Mouse (Mus musculus) heart, embryonic 12.5 days (tissue): ENCODE results near the gene Aars2. TPM values are rescaled to one million over a fixed set of nuclear protein-coding genes. Genes with fewer than 3 reads are reported as not detected.
A peak's percentile ranks its signal among the peaks of the same experiment; 100 is the strongest.

Experiments
- ATAC-seq: fragments of 200-750 bp; cut with Nextera tagmentation; 2 replicates; pipeline ENCODE4 v1.8.0; 2017; ENCODE audit warnings: moderate TSS enrichment, moderate library complexity; ENCODE audit not compliant: insufficient number of reproducible peaks, low FRiP score
- H3K27ac ChIP-seq: fragments of 300-500 bp; sonication (generic); 2 replicates; pipeline ENCODE4 v1.5.1; 2016; ENCODE audit warnings: mild to moderate bottlenecking, moderate library complexity; ENCODE audit not compliant: poor library complexity, severe bottlenecking
- H3K27me3 ChIP-seq: fragments of 300-500 bp; sonication (generic); replicated peaks from 2 replicates; pipeline ENCODE4 v1.6.1; 2016; ENCODE audit warnings: mild to moderate bottlenecking, moderate library complexity
- H3K36me3 ChIP-seq: fragments of 300-500 bp; sonication (generic); 2 replicates; pipeline ENCODE4 v1.6.1; 2016; ENCODE audit warnings: mild to moderate bottlenecking, moderate library complexity
- H3K4me1 ChIP-seq: fragments of 300-500 bp; sonication (generic); replicated peaks from 2 replicates; pipeline ENCODE4 v1.6.1; 2016; ENCODE audit warnings: mild to moderate bottlenecking
- H3K4me2 ChIP-seq: fragments of 300-500 bp; sonication (generic); 2 replicates; pipeline ENCODE4 v1.6.1; 2016; ENCODE audit warnings: mild to moderate bottlenecking, moderate library complexity
- H3K4me3 ChIP-seq: fragments of 300-500 bp; sonication (generic); 2 replicates; pipeline ENCODE4 v1.5.1; 2016; ENCODE audit warnings: mild to moderate bottlenecking
- H3K9ac ChIP-seq: fragments of 300-500 bp; sonication (generic); 2 replicates; pipeline ENCODE4 v1.6.1; 2016; ENCODE audit warnings: mild to moderate bottlenecking, moderate library complexity
- H3K9me3 ChIP-seq: fragments of 300-500 bp; sonication (generic); replicated peaks from 2 replicates; pipeline ENCODE4 v1.6.1; 2016; ENCODE audit warnings: mild to moderate bottlenecking, moderate library complexity
- WGBS: fragments of 180-500 bp; shearing (Covaris S2); methylation state at CpG from one replicate; pipeline ENCODE4 v1.1.7; 2016; 5-methylcytosine and 5-hydroxymethylcytosine counted together
- polyA plus RNA-seq: library from polyadenylated mRNA; unstranded; fragments of >200 nt; fragmentation: Nextera tagmentation; extraction: Ambion mirVana; gene quantifications from 2 replicates; pipeline ENCODE4 v1.2.1, GENCODE M21; 2016

Gene Aars2
- polyA plus RNA-seq, 1 experiment from 2014 or later, result 25.3 TPM

- WGBS, result 22% methylated on average over 6 of the region's 6 CpGs
- Histone ChIP-seq H3K4me2 (no peak overlapping the region), H3K36me3 (no peaks in the 10 kb centered on the region), H3K4me1 (peaks cover 21% of the 10 kb centered on the region), H3K9ac (no peak overlapping the region), H3K27ac (no peak overlapping the region), H3K4me3 (no peak overlapping the region), H3K27me3 (peaks cover 99% of the 10 kb centered on the region), H3K9me3 (0 out of 2 replicates have a peak, but pooled peaks cover 3% of the 10 kb centered on the region)
- ATAC-seq, result no peak
These were observed 35.5 kb downstream of the Aars2 start for GRCm38 (mm10) chr17:45542129-45542528.

- no peak overlapping the region for H3K9ac ChIP-seq
- H3K36me3 ChIP-seq, result no peaks in the 10 kb centered on the region
- H3K27ac ChIP-seq, result no peak overlapping the region
- H3K4me1 ChIP-seq, result peaks cover 21% of the 10 kb centered on the region
- no peak overlapping the region for H3K4me2 ChIP-seq
- 0 out of 2 replicates have a peak, but pooled peaks cover 3% of the 10 kb centered on the region for H3K9me3 ChIP-seq
- peaks cover 99% of the 10 kb centered on the region for H3K27me3 ChIP-seq
- no peak for ATAC-seq
- H3K4me3 ChIP-seq, result no peak overlapping the region
- WGBS, result 75% methylated on average over 2 of the region's 2 CpGs
These were observed 36.1 kb downstream of the Aars2 start for GRCm38 (mm10) chr17:45542705-45543104.

GRCm38 (mm10) chr17:45543115-45543514 lies 36.5 kb downstream of the Aars2 start:
- H3K9me3 ChIP-seq, result 0 out of 2 replicates have a peak, but pooled peaks cover 3% of the 10 kb centered on the region
- no peaks in the 10 kb centered on the region for H3K36me3 ChIP-seq
- no peak overlapping the region for H3K4me2 ChIP-seq
- H3K4me3 ChIP-seq, result no peak overlapping the region
- 27% methylated on average over 1 of the region's 1 CpGs for WGBS
- no peak for ATAC-seq
- no peak overlapping the region for H3K27ac ChIP-seq
- H3K4me1 ChIP-seq, result peaks cover 21% of the 10 kb centered on the region
- H3K27me3 ChIP-seq, result peaks cover 99% of the 10 kb centered on the region
- no peak overlapping the region for H3K9ac ChIP-seq

DNA sequence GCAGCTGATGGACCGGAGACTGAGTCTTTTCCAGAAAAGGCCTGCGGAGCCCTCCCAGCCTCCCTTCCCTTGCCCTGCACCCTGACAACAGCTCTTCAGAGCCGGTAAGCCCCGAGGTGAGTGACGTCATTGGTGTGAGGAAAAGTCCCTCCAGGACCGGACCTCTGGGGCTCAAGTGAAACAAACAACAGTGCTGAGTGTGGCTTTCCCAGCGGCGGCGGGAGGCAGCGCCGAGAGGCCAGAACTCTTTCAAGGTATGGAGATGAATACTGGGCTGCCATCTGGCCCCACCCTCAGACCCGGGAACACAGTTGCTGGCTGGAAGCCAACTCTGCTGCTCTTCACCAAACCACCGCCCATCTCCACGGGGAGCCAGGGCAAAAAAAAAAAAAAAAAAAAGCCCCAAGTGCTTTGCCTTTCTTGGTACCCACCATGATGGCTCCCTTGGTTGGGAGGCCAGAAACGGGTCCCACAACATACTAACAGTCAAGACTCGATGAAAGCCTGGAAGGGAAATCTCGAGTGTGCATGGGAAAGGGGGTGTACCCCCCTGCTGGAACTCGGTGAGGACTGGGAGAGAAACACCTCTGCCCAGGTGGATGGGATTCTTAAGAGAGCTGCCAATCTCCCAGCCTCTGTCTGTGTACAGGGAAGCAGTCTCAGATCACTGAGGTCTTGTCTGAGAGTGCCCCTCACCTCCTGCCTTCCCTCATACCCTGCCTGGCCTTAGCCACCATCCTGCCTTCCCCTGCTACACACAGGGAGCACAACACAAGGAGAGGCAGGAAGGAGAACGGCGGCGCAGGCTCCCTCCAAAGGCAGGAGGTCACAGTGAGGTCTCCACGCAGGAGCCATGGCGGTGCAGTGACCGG lies 37.6 kb downstream of the Aars2 start:
- Histone ChIP-seq H3K4me2 (peak overlapping the region; percentile 68), H3K27me3 (peaks cover 99% of the 10 kb centered on the region), H3K9ac (no peak overlapping the region), H3K9me3 (no peaks in the 10 kb centered on the region), H3K4me3 (peak overlapping the region; percentile 30), H3K27ac (no peak overlapping the region), H3K4me1 (peaks cover 25% of the 10 kb centered on the region), H3K36me3 (no peaks in the 10 kb centered on the region)
- 4% methylated on average over 24 of the region's 24 CpGs for WGBS
- ATAC-seq, result no peak

DNA sequence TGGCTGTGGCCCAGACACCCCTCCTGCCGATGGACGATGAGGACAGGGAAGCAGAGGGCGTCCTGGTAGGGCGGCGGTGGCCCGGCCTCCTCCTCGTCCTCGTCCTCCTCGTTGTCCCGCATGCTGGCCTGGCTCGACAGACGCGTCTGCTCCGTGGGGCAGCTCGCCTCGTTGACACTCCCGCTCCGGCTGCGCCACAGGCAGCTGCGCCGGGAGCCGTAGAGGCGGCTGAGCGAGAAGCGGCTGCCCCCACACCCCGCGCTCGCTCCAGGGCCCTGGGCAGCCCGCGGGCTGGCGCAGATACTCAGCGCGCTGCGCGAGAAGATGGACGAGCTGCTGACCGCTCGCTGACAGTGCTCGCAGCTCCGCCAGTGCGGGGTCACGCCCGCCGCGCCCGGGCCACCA lies 38.2 kb downstream of the Aars2 start:
- 2% methylated on average over 46 of the region's 46 CpGs for WGBS
- ATAC-seq, result no peak
- no peak overlapping the region for H3K9ac ChIP-seq

DNA sequence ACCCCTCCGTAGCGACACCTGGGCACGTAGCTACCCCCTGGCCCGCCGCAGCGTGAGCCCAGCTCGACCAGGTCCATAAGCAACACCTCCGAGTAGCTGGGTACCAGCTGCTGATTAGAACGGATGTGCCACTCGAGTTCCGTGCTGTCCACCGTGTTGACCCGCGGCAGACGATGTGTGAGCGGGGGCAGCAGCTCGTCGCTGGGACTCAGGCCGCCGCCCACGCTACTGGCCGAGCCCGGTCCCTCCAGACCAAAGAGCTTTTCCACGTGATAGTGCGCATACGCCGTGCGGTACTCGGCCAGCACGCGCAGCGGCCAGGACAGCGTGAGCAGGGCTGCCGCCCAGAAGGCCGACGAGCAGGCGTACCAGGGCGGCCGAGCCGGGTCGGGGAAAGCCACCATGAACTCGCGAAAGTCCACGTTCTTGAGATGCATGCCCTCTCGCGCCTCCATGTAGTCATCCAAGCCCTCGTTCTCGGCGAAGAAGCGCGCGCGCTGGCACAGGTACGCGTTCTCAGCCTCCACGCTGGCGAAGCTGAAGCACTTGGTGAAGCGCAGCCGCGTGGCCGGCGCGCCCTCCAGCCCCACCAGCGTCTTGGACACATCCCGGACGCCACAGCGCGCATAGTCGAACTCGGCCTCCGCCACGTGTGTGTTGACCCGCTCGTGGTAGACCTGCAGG lies 38.8 kb downstream of the Aars2 start:
- H3K9ac ChIP-seq, result no peak overlapping the region; the same call in 1 of the 2 replicates

More for the DNA sequence above, 38.2 kb downstream of the Aars2 start:
- H3K9me3 ChIP-seq, result no peaks in the 10 kb centered on the region
- H3K4me3 ChIP-seq, result peak overlapping the region; percentile 30
- peaks cover 28% of the 10 kb centered on the region for H3K4me1 ChIP-seq
- no peaks in the 10 kb centered on the region for H3K36me3 ChIP-seq
- H3K27me3 ChIP-seq, result peaks cover 99% of the 10 kb centered on the region
- no peak overlapping the region for H3K27ac ChIP-seq
- peak overlapping the region; percentile 68 for H3K4me2 ChIP-seq

GRCm38 (mm10) chr17:45546941-45547340 lies 40.3 kb downstream of the Aars2 start:
- no peaks in the 10 kb centered on the region for H3K36me3 ChIP-seq
- H3K4me2 ChIP-seq, result no peak overlapping the region
- H3K9me3 ChIP-seq, result no peaks in the 10 kb centered on the region
- WGBS, result 62% methylated on average over 16 of the region's 16 CpGs
- no peak overlapping the region for H3K4me3 ChIP-seq
- H3K27me3 ChIP-seq, result peaks cover 92% of the 10 kb centered on the region
- H3K27ac ChIP-seq, result no peak overlapping the region
- ATAC-seq, result no peak
- no peak overlapping the region for H3K9ac ChIP-seq
- H3K4me1 ChIP-seq, result peaks cover 37% of the 10 kb centered on the region

More for the DNA sequence above, 38.8 kb downstream of the Aars2 start:
- 3% methylated on average over 74 of the region's 74 CpGs for WGBS
- Histone ChIP-seq H3K4me2 (peak overlapping the region; percentile 68), H3K4me3 (peak overlapping the region; percentile 30), H3K27me3 (peaks cover 97% of the 10 kb centered on the region), H3K36me3 (no peaks in the 10 kb centered on the region), H3K27ac (no peak overlapping the region), H3K9me3 (no peaks in the 10 kb centered on the region), H3K4me1 (peaks cover 33% of the 10 kb centered on the region)
- ATAC-seq, result no peak

DNA sequence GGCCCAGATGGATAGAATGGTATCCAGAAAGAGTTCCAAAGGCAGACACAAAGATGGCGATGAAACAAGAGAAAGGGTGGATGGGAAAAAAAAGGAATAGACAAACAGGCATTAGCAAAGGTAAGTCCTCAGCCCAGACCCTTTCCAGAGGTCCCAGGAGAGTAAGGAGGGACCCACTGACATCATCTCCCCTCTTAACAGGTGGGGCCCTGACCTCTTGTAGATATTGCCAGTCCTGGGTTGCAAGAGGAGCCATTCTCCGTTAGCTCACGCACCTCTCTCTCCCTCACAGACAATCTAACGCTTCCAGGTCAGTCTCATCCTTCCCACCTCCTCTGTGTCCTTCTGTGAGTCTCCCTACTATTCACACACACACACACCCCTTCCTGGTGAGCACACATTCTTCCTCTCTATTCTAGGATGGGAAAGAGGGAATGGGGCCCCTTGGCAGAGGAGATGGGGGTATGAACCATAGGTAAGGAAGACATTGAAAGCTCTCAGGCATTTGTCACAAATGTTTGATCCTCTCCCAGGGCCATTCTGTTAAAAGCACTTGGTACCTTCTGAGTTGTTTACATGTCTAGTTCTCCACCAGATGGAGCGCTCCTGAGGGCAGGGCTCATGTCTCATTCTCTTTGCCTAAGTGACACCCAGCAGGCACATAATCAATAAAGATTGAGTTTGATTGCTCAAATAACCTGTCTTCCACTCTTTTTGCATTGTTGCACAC lies 41.0 kb downstream of the Aars2 start:
- Histone ChIP-seq H3K27ac (no peak overlapping the region), H3K36me3 (no peaks in the 10 kb centered on the region), H3K4me3 (no peak overlapping the region), H3K4me2 (no peak overlapping the region), H3K9me3 (no peaks in the 10 kb centered on the region), H3K9ac (no peak overlapping the region), H3K27me3 (peaks cover 86% of the 10 kb centered on the region), H3K4me1 (peaks cover 38% of the 10 kb centered on the region)
- no peak for ATAC-seq
- 72% methylated on average over 5 of the region's 5 CpGs for WGBS

GRCm38 (mm10) chr17:45548541-45549512 lies 42.2 kb downstream of the Aars2 start:
- peak overlapping the region; percentile 93 for H3K4me2 ChIP-seq
- H3K4me1 ChIP-seq, result peaks cover 37% of the 10 kb centered on the region
- no peak overlapping the region for H3K27ac ChIP-seq
- 3% methylated on average over 57 of the region's 68 CpGs for WGBS
- peak overlapping the region; percentile 84 for H3K9ac ChIP-seq
- H3K9me3 ChIP-seq, result no peaks in the 10 kb centered on the region
- peak overlapping the region; percentile 69 for H3K4me3 ChIP-seq
- peaks cover 83% of the 10 kb centered on the region for H3K27me3 ChIP-seq
- peak; percentile 23 for ATAC-seq
- H3K36me3 ChIP-seq, result no peaks in the 10 kb centered on the region

DNA sequence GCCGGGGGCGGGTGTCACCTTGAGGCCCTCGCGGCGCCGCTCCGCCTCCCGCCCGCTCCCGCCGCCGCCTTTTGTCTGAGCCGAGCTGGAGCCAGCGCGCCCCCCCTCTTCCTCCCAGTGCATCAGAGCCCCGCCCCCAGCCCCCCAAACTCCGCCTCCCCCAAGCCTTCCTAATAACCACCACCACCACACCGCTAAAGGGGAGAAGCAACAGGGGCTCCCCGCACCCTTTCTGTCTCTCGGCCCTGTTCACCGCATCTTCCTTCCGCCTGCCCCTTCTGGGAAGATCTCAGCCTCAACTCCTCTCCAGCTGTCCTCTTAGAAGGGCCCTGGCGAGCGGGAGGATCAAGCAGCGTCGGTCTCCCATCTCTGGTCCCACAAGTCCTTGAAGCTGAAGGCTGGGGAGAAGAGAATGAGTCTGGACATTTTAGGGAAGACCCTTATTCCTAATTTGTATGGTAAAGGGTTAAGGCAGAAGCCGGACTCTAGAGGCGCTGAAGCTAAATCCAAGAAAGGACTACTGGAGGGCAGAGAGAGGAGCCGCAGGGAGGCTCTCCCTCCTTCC lies 43.1 kb downstream of the Aars2 start, which contains the start of gene Tmem151b:
Gene Tmem151b, minus strand, starts transcription at position 61 of the 565 bp plus-strand sequence.
- H3K27ac ChIP-seq, result no peak within 1 kb of the TSS

More for the DNA sequence above, 43.1 kb downstream of the Aars2 start, which contains the start of gene Tmem151b:
- Histone ChIP-seq H3K4me3 (peak within 1 kb of the TSS; percentile 69), H3K36me3 (no peaks in the 10 kb centered on the region), H3K27me3 (peaks cover 81% of the 10 kb centered on the region), H3K9me3 (no peaks in the 10 kb centered on the region), H3K4me2 (peak within 1 kb of the TSS; percentile 93), H3K9ac (peak within 1 kb of the TSS; percentile 84), H3K4me1 (peaks cover 28% of the 10 kb centered on the region)
- ATAC-seq, result no peak; the same call in 1 of the 2 replicates
- under 1% methylated on average over 12 of the region's 29 CpGs for WGBS
